Mouse (Mus musculus) lung, postnatal 10 days (tissue): ENCODE results near the gene Tmem8b.

Experiments
- DNase-seq: peaks from one replicate; pipeline ENCODE4 v3.0.0; 2021

Tmem8b gene

GRCm38 (mm10) chr4:43722191-43722590 lies 53.4 kb downstream of the Tmem8b start:
- DNase-seq = no peak

- DNase-seq = peak; percentile 82
Observed at GRCm38 (mm10) chr4:43724764-43725163, 56.0 kb downstream of the Tmem8b start.

GRCm38 (mm10) chr4:43726228-43726993 lies 57.6 kb downstream of the Tmem8b start:
- peak; percentile 44 for DNase-seq

GRCm38 (mm10) chr4:43726995-43727394 lies 58.2 kb downstream of the Tmem8b start, which contains the start of gene Hrct1:
TSS of gene Hrct1 (plus strand) at chr4:43727188.
- peak; percentile 96 for DNase-seq

GRCm38 (mm10) chr4:43727718-43728575 lies 59.2 kb downstream of the Tmem8b start:
- DNase-seq = no peak

- peak; percentile 86 for DNase-seq
Observed at GRCm38 (mm10) chr4:43728576-43728954, 59.8 kb downstream of the Tmem8b start.

- DNase-seq = no peak
Observed at GRCm38 (mm10) chr4:43729126-43729525, 60.4 kb downstream of the Tmem8b start.

GRCm38 (mm10) chr4:43729794-43730550 lies 61.2 kb downstream of the Tmem8b start, which contains the start of gene Spaar:
TSS of gene Spaar (plus strand) at chr4:43730034.
- peak; percentile 81 for DNase-seq

- no peak for DNase-seq
Observed at GRCm38 (mm10) chr4:43730750-43731297, 62.1 kb downstream of the Tmem8b start.

- no peak for DNase-seq
Observed at GRCm38 (mm10) chr4:43732171-43732570, 63.4 kb downstream of the Tmem8b start.

GRCm38 (mm10) chr4:43733186-43733585 lies 64.4 kb downstream of the Tmem8b start:
- no peak for DNase-seq

GRCm38 (mm10) chr4:43737144-43737543 lies 68.4 kb downstream of the Tmem8b start:
- DNase-seq = no peak

- DNase-seq = no peak
Observed at GRCm38 (mm10) chr4:43738989-43739674, 70.4 kb downstream of the Tmem8b start.

GRCm38 (mm10) chr4:43741526-43741925 lies 72.8 kb downstream of the Tmem8b start:
- DNase-seq = no peak
